Mouse (Mus musculus) C2C12 (cell line): Measurements from ENCODE around the gene Gm44805.

ENCODE experiments used
- CEBPB ChIP-seq: IDR thresholded peaks from one replicate; pipeline ENCODE4 v1.6.1; 2011; ENCODE audit warnings: low read depth, mild to moderate bottlenecking, control low read depth, moderate library complexity
- CTCF ChIP-seq: IDR thresholded peaks from one replicate; pipeline ENCODE4 v1.5.1; 2011; ENCODE audit not compliant: control insufficient read depth, insufficient read depth, insufficient read length
- MYOD1 ChIP-seq: IDR thresholded peaks from one replicate; pipeline ENCODE4 v1.6.1; 2011; ENCODE audit warnings: low read depth; ENCODE audit not compliant: control insufficient read depth, insufficient read length
- MYOG ChIP-seq: IDR thresholded peaks from one replicate; pipeline ENCODE4 v1.6.1; 2011; ENCODE audit not compliant: control insufficient read depth, insufficient read length; ENCODE audit errors: extremely low read depth
- USF1 ChIP-seq: IDR thresholded peaks from one replicate; pipeline ENCODE4 v1.6.1; 2011; ENCODE audit warnings: low read depth, mild to moderate bottlenecking, control low read depth, moderate library complexity

DNA sequence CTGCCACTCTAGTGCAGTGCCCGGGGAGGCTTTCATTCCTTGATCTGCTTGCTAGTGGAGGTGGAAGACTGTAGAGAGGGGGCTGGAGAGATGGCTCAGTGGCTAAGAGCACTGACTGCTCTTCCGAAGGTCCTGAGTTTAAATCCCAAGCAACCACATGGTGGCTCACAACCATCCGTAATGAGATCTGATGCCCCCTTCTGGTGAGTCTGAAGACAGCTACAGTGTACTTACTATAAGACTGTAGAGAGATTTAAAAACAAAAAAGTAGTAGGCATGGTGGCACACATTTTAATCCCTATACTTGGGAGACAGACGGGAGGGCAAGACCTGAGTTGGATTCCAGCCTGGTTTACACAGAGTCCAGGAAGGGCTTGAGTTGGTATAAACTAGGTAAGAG is 31.2 kb upstream of the Gm44805 start:
- no peak for TF ChIP-seq CTCF
- TF ChIP-seq MYOD1: no peak
- TF ChIP-seq MYOG: no peak
- no peak for TF ChIP-seq USF1
- TF ChIP-seq CEBPB: no peak
